Mouse (Mus musculus) skeletal muscle tissue, adult 2 months (tissue): ENCODE data around the gene Bnc2.

Experiments
- DNase-seq: peaks from one replicate; pipeline ENCODE4 v3.0.0-alpha.2; 2012; ENCODE audit warnings: low read depth, low spot score

The Bnc2 gene

GRCm38 (mm10) chr4:84431677-84432515 lies 243.2 kb downstream of the Bnc2 start:
- DNase-seq, result no peak

- DNase-seq, result no peak
Measured at GRCm38 (mm10) chr4:84427955-84428354, 247.1 kb downstream of the Bnc2 start.

GRCm38 (mm10) chr4:84411431-84411830 lies 263.6 kb downstream of the Bnc2 start:
- no peak for DNase-seq

GRCm38 (mm10) chr4:84407328-84408028 lies 267.6 kb downstream of the Bnc2 start:
- peak; percentile 25 for DNase-seq

GRCm38 (mm10) chr4:84403356-84404145 lies 271.5 kb downstream of the Bnc2 start:
- DNase-seq, result no peak

GRCm38 (mm10) chr4:84388991-84389390 lies 286.1 kb downstream of the Bnc2 start:
- DNase-seq, result no peak

- no peak for DNase-seq
Measured at GRCm38 (mm10) chr4:84385156-84385555, 289.9 kb downstream of the Bnc2 start.

- DNase-seq, result no peak
Measured at GRCm38 (mm10) chr4:84379289-84379688, 295.8 kb downstream of the Bnc2 start.

GRCm38 (mm10) chr4:84377513-84377912 lies 297.6 kb downstream of the Bnc2 start:
- DNase-seq, result no peak

- peak; percentile 38 for DNase-seq
Measured at GRCm38 (mm10) chr4:84362337-84362823, 312.7 kb downstream of the Bnc2 start.

- no peak for DNase-seq
Measured at GRCm38 (mm10) chr4:84361165-84361564, 313.9 kb downstream of the Bnc2 start.

- DNase-seq, result no peak
Measured at GRCm38 (mm10) chr4:84359996-84360395, 315.1 kb downstream of the Bnc2 start.

- DNase-seq, result no peak
Measured at GRCm38 (mm10) chr4:84358204-84358603, 316.9 kb downstream of the Bnc2 start.

- no peak for DNase-seq
Measured at GRCm38 (mm10) chr4:84357382-84357781, 317.7 kb downstream of the Bnc2 start.

- no peak for DNase-seq
Measured at GRCm38 (mm10) chr4:84356468-84357153, 318.5 kb downstream of the Bnc2 start.

- DNase-seq, result no peak
Measured at GRCm38 (mm10) chr4:84352656-84353055, 322.4 kb downstream of the Bnc2 start.

GRCm38 (mm10) chr4:84349536-84349935 lies 325.5 kb downstream of the Bnc2 start:
- no peak for DNase-seq

GRCm38 (mm10) chr4:84339172-84339571 lies 335.9 kb downstream of the Bnc2 start:
- no peak for DNase-seq

GRCm38 (mm10) chr4:84331995-84332394 lies 343.1 kb downstream of the Bnc2 start:
- no peak for DNase-seq

- DNase-seq, result no peak
Measured at GRCm38 (mm10) chr4:84331450-84331849, 343.6 kb downstream of the Bnc2 start.

GRCm38 (mm10) chr4:84330509-84330908 lies 344.6 kb downstream of the Bnc2 start:
- DNase-seq, result no peak
